Mouse (Mus musculus) intestine, postnatal 0 days (tissue): ENCODE measurements around the gene Nras. TPM values are rescaled to one million over a fixed set of nuclear protein-coding genes. Genes with fewer than 3 reads are reported as not detected.
A peak's percentile ranks its signal among the peaks of the same experiment; 100 is the strongest.

Experiments used
- ATAC-seq: fragments of 200-750 bp; cut with Nextera tagmentation; 2 replicates; pipeline ENCODE4 v1.8.0; 2017; ENCODE audit warnings: mild to moderate bottlenecking, moderate TSS enrichment, moderate library complexity
- H3K27ac ChIP-seq: fragments of 300-500 bp; sonication (generic); 2 replicates; pipeline ENCODE4 v1.5.1; 2014; ENCODE audit warnings: mild to moderate bottlenecking, low read depth, low read length, moderate library complexity
- H3K27me3 ChIP-seq: fragments of 300-500 bp; sonication (generic); replicated peaks from 2 replicates; pipeline ENCODE4 v1.6.1; 2014; ENCODE audit warnings: low read length, mixed read lengths; ENCODE audit not compliant: control insufficient read depth, insufficient read depth
- H3K36me3 ChIP-seq: fragments of 300-500 bp; sonication (generic); 2 replicates; pipeline ENCODE4 v1.6.1; 2014; ENCODE audit warnings: mild to moderate bottlenecking, moderate library complexity; ENCODE audit not compliant: control insufficient read depth, insufficient read depth
- H3K4me1 ChIP-seq: fragments of 300-500 bp; sonication (generic); replicated peaks from 2 replicates; pipeline ENCODE4 v1.6.1; 2014; ENCODE audit warnings: antibody characterized with exemption, low read length, mixed read lengths; ENCODE audit not compliant: control insufficient read depth, insufficient read depth
- H3K4me2 ChIP-seq: fragments of 300-500 bp; sonication (generic); replicated peaks from 2 replicates; pipeline ENCODE4 v1.6.1; 2014; ENCODE audit warnings: low read depth, mild to moderate bottlenecking, moderate library complexity
- H3K4me3 ChIP-seq: fragments of 300-500 bp; sonication (generic); 2 replicates; pipeline ENCODE4 v1.5.1; 2014; ENCODE audit warnings: low read depth, low read length
- H3K9ac ChIP-seq: fragments of 300-500 bp; sonication (generic); 2 replicates; pipeline ENCODE4 v1.6.1; 2014; ENCODE audit warnings: mild to moderate bottlenecking, low read depth, low read length
- H3K9me3 ChIP-seq: fragments of 300-500 bp; sonication (generic); 2 replicates; pipeline ENCODE4 v1.6.1; 2016; ENCODE audit warnings: mixed run types; ENCODE audit not compliant: control insufficient read depth
- CTCF ChIP-seq: sonication (generic); IDR thresholded peaks from 2 replicates; pipeline ENCODE4 v1.5.1; 2016; ENCODE audit warnings: low read depth, mild to moderate bottlenecking, control low read depth, antibody characterized with exemption, moderate library complexity
- WGBS: fragments of 180-500 bp; shearing (Covaris S2); extraction: QIAGEN DNeasy Blood & Tissue Kit; methylation state at CpG from one replicate; pipeline ENCODE4 v1.1.7; 2014; 5-methylcytosine and 5-hydroxymethylcytosine counted together
- polyA plus RNA-seq: library from polyadenylated mRNA; unstranded; fragments of >200 nt; fragmentation: Nextera tagmentation; extraction: Ambion mirVana; gene quantifications from 2 replicates; pipeline ENCODE4 v1.2.1, GENCODE M21; 2015

Nras gene
- polyA plus RNA-seq, 1 experiment from 2014 or later = 40.1 TPM

GRCm38 (mm10) chr3:103082761-103083160, 24.7 kb downstream of the Nras start:
- H3K4me3 ChIP-seq = no peak overlapping the region
- H3K4me2 ChIP-seq = no peak overlapping the region
- no peak overlapping the region for H3K27ac ChIP-seq
- no peak for ATAC-seq
- no peaks in the 10 kb centered on the region for H3K36me3 ChIP-seq
- H3K27me3 ChIP-seq = no peaks in the 10 kb centered on the region
- H3K9ac ChIP-seq = no peak overlapping the region
- H3K4me1 ChIP-seq = no peaks in the 10 kb centered on the region
- WGBS = 84% methylated on average over 5 of the region's 5 CpGs
- H3K9me3 ChIP-seq = no peaks in the 10 kb centered on the region
- no peak for TF ChIP-seq CTCF

GRCm38 (mm10) chr3:103085986-103086385, 27.9 kb downstream of the Nras start:
- no peak for ATAC-seq
- Histone ChIP-seq H3K36me3 (no peaks in the 10 kb centered on the region), H3K4me3 (no peak overlapping the region), H3K4me2 (no peak overlapping the region), H3K4me1 (no peaks in the 10 kb centered on the region), H3K27ac (no peak overlapping the region), H3K27me3 (0 out of 2 replicates have a peak, but pooled peaks cover 2% of the 10 kb centered on the region), H3K9ac (no peak overlapping the region), H3K9me3 (no peaks in the 10 kb centered on the region)
- TF ChIP-seq CTCF = no peak
- 67% methylated on average over 3 of the region's 3 CpGs for WGBS

GRCm38 (mm10) chr3:103091753-103092152, 33.7 kb downstream of the Nras start:
- no peak for ATAC-seq
- 100% methylated on average over 2 of the region's 2 CpGs for WGBS
- H3K4me1 ChIP-seq = no peaks in the 10 kb centered on the region
- H3K9ac ChIP-seq = no peak overlapping the region
- H3K27me3 ChIP-seq = 0 out of 2 replicates have a peak, but pooled peaks cover 6% of the 10 kb centered on the region
- no peak for TF ChIP-seq CTCF
- no peak overlapping the region for H3K27ac ChIP-seq
- no peak overlapping the region for H3K4me3 ChIP-seq
- no peaks in the 10 kb centered on the region for H3K36me3 ChIP-seq
- no peaks in the 10 kb centered on the region for H3K9me3 ChIP-seq
- no peak overlapping the region for H3K4me2 ChIP-seq

DNA sequence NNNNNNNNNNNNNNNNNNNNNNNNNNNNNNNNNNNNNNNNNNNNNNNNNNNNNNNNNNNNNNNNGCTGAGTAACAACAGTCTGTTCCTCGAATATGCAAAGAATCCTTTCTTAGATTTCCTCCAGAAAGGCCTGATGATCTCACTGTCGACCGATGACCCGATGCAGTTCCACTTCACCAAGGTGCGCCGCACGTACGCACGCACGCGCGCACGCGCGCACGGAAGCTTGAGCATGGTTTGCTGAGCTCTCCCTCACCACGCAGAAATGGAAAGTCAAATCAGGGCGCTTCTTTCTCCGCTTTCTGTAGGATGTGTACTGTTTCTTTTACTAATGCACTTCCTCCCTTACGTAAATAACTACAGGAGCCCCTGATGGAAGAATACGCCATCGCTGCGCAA, 40.6 kb downstream of the Nras start:
- H3K27ac ChIP-seq = no peak overlapping the region
- H3K27me3 ChIP-seq = no peaks in the 10 kb centered on the region
- no peak for TF ChIP-seq CTCF
- no peak overlapping the region for H3K4me2 ChIP-seq
- no peak overlapping the region for H3K4me3 ChIP-seq
- H3K9me3 ChIP-seq = no peaks in the 10 kb centered on the region
- 0 out of 2 replicates have a peak, but pooled peaks cover 4% of the 10 kb centered on the region for H3K4me1 ChIP-seq
- H3K36me3 ChIP-seq = no peaks in the 10 kb centered on the region
- no peak overlapping the region for H3K9ac ChIP-seq
- WGBS = 77% methylated on average over 23 of the region's 23 CpGs
- no peak for ATAC-seq

GRCm38 (mm10) chr3:103099667-103100066, 41.6 kb downstream of the Nras start:
- 84% methylated on average over 6 of the region's 6 CpGs for WGBS
- ATAC-seq = no peak
- peak; percentile 52 for TF ChIP-seq CTCF

GRCm38 (mm10) chr3:103100735-103101134, 42.6 kb downstream of the Nras start:
- Histone ChIP-seq H3K4me1 (0 out of 2 replicates have a peak, but pooled peaks cover 4% of the 10 kb centered on the region), H3K4me3 (no peak overlapping the region), H3K36me3 (no peaks in the 10 kb centered on the region), H3K4me2 (no peak overlapping the region), H3K9me3 (no peaks in the 10 kb centered on the region), H3K27ac (no peak overlapping the region), H3K27me3 (no peaks in the 10 kb centered on the region), H3K9ac (no peak overlapping the region)
- ATAC-seq = no peak
- WGBS = 47% methylated on average over 2 of the region's 2 CpGs
- peak; percentile 54 for TF ChIP-seq CTCF

More at GRCm38 (mm10) chr3:103099667-103100066, 41.6 kb downstream of the Nras start:
- Histone ChIP-seq H3K4me2 (no peak overlapping the region), H3K36me3 (no peaks in the 10 kb centered on the region), H3K4me3 (no peak overlapping the region), H3K9me3 (no peaks in the 10 kb centered on the region), H3K9ac (no peak overlapping the region), H3K27me3 (no peaks in the 10 kb centered on the region), H3K4me1 (0 out of 2 replicates have a peak, but pooled peaks cover 4% of the 10 kb centered on the region), H3K27ac (no peak overlapping the region)

DNA sequence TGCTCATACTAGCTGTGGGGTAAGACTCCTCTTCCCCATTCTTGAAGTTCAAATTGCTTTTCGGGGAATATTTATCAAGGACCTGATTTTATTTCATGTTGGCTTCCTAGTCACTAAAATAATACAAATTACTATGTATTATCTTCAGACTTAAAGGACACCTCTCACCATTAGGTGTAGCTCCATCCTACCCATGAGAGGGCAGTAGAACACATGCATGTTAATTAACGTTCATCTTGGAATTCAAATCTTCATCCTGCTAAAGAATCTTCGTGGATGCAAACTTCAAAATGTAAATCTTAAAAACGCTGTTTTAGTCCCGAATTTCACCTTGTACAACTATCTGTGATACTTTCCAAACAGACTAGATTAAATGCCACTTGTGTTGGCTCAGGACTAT, 43.1 kb downstream of the Nras start:
- ATAC-seq = no peak
- no peak overlapping the region for H3K4me2 ChIP-seq
- H3K27ac ChIP-seq = no peak overlapping the region
- H3K4me1 ChIP-seq = 0 out of 2 replicates have a peak, but pooled peaks cover 4% of the 10 kb centered on the region
- 56% methylated on average over 5 of the region's 5 CpGs for WGBS
- no peaks in the 10 kb centered on the region for H3K9me3 ChIP-seq
- no peak overlapping the region for H3K9ac ChIP-seq
- no peaks in the 10 kb centered on the region for H3K27me3 ChIP-seq
- TF ChIP-seq CTCF = peak; percentile 39
- no peak overlapping the region for H3K4me3 ChIP-seq
- H3K36me3 ChIP-seq = no peaks in the 10 kb centered on the region
